Mouse (Mus musculus) layer of hippocampus, adult 18-20 months (tissue): ENCODE measurements at regions not wholly inside any gene's neighbourhood (a gene's known extent, or its start where the extent isn't known, plus 50 kb on each side); places are given as distances from the start of the nearest gene placed in this dataset.
A peak's percentile ranks its signal among the peaks of the same experiment; 100 is the strongest.

Source experiments
- DNase-seq, 2 experiments: peaks; one replicate each; pipeline ENCODE4 v3.0.0; 2022; ENCODE audit warnings: low spot score in 2 of 2

DNA sequence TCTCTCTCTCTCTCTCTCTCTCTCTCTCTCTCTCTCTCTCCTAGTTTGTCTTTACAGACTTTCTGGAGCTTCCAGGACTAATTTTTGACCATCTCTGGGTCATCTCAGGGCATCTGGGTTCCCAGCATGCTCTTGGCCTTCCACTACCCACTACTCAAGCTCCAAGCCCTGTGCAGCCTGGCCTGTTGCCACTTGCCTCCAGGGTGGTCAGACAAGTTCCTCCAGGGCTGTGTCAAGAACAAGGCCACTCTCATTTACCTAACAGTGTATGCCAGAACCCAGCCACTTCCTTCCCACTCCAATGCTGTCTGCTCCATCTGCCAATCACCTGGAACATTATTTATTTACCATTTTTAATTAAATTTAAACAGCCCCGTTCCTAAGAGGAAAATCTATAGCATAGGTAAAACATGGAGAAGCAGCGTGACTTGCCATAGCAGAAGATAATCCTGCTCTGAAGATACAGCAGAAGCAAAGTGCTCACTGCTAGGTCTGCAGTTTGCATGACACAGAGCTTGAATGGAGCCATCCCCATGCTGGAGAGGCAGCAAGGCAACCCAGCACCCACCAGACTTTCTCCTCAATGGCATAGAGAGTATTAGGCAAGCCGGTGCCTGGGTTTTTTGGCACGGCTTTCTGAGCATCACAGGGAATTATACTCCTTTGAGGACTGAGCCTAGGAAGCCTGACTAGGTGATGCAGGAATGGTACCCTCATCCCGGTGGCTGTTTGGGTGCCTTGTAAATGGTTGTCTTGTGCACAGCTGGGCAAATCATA, 54.0 kb downstream of the Foxi1 start:
- no peak for DNase-seq

DNA sequence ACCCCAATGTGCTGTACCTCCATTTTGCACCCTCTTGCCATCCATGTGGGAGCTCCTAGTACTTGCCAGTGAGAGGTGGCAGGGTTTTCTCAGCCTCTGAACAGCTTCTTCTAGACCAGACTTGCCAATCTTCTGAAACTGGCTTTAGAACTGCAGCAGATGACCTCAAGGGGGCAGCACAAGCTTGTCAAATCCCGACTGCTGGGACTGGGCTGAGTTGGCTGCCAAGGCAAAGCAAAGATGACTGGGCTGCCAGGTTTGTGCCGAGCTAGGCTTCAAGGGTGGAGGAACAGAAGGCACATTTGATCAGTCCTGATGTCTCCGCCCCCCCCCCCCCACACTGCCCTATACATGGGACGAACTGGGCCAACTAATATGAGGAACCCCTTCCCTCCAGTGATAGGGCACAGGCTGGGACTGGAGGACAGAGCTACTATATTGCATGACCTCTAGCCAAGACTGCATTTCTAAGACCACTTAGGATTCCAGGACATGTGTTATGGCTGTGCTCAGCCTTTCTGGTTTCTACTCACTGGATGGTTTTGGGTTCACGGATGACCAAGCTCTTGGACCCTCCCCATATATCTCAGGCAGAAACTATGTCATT, 51.1 kb upstream of the 4930469K13Rik start:
- DNase-seq = peak; percentile 76 to 92
